8 mouse cellular contexts compared by ENCODE assay signal in genomic region chr7:110221586-110222481, GRCm38 (mm10). TPM values are rescaled to one million over a fixed set of nuclear protein-coding genes. Genes with fewer than 3 reads are reported as not detected.
DNase-seq lines count a peak whose midpoint lies in the region; ATAC-seq and TF ChIP-seq lines count a peak whose summit lies in the region.

TSS of gene Swap70 (plus strand) at chr7:110221711.

- DNase-seq in ES-E14 (ENCODE audit: low read depth, low spot score): peak; percentile 83
- peak; percentile 70 to 76 for DNase-seq in cerebellum, adult 18-20 months
- peak; percentile 79 for DNase-seq in forebrain, postnatal 0 days
- peak; percentile 92 for DNase-seq in heart, postnatal 4 days
- DNase-seq in layer of hippocampus, adult 8-10 months (ENCODE audit: low spot score in 2 of 2): peak; percentile 31 to 56
- DNase-seq in ovary, adult 18-20 months (ENCODE audit: low spot score): peak; percentile 82
- peak; percentile 89 for DNase-seq in thymus, postnatal 0 days (ENCODE audit: low spot score)

- no peaks in the 10 kb centered on the region for H3K9me3 ChIP-seq in ES-E14 (ENCODE audit: control insufficient read depth, insufficient read depth, low read depth, low read length)
- H3K9me3 ChIP-seq in forebrain, postnatal 0 days (ENCODE audit: low read length): no peaks in the 10 kb centered on the region
- no peaks in the 10 kb centered on the region for H3K9me3 ChIP-seq in lung, embryonic 15.5 days

- no peaks in the 10 kb centered on the region for H3K27me3 ChIP-seq in forebrain, postnatal 0 days (ENCODE audit: insufficient read depth, low read length)
- H3K27me3 ChIP-seq in lung, embryonic 15.5 days: no peaks in the 10 kb centered on the region

- peak; percentile 63 for TF ChIP-seq CTCF in forebrain, postnatal 0 days (IDR thresholded peaks at IDR 0.05; ENCODE audit: low read depth)

- in situ Hi-C loops in ES-E14 (cut with MboI; ENCODE audit: low sequenced_read_pairs in 2 of 2, unreplicated experiment in 2 of 2): no loop called here

- peak within 1 kb of the TSS; percentile 83 to 87 for H3K4me3 ChIP-seq in ES-E14 (ENCODE audit: insufficient read depth in 1 of 2, low read depth in 1 of 2, low read length in 2 of 2, poor library complexity in 1 of 2, severe bottlenecking in 1 of 2)
- H3K4me3 ChIP-seq in forebrain, postnatal 0 days (ENCODE audit: low read depth, low read length): peak within 1 kb of the TSS; percentile 47
- peak within 1 kb of the TSS; percentile 89 for H3K4me3 ChIP-seq in lung, embryonic 15.5 days

- peak within 1 kb of the TSS; percentile 66 for H3K4me2 ChIP-seq in forebrain, postnatal 0 days (ENCODE audit: low read depth)
- H3K4me2 ChIP-seq in lung, embryonic 15.5 days: peak within 1 kb of the TSS; percentile 76

- peaks cover 0 to 3% of the 10 kb centered on the region in 2 experiments; a peak in 1 of 4 replicates for H3K4me1 ChIP-seq in ES-E14 (ENCODE audit: control insufficient read depth in 2 of 2, insufficient read depth in 2 of 2, low read length in 2 of 2, poor library complexity in 1 of 2)
- no peaks in the 10 kb centered on the region for H3K4me1 ChIP-seq in forebrain, postnatal 0 days (ENCODE audit: insufficient read depth)
- H3K4me1 ChIP-seq in lung, embryonic 15.5 days: peaks cover 16% of the 10 kb centered on the region; the same call in 1 of the 2 replicates

- peaks cover 5% of the 10 kb centered on the region; the same call in 1 of the 2 replicates for H3K36me3 ChIP-seq in ES-E14 (ENCODE audit: control insufficient read depth, insufficient read depth, low read length, poor library complexity, severe bottlenecking)
- H3K36me3 ChIP-seq in forebrain, postnatal 0 days (ENCODE audit: insufficient read depth): no peaks in the 10 kb centered on the region
- H3K36me3 ChIP-seq in lung, embryonic 15.5 days: peaks cover 10% of the 10 kb centered on the region

- peak; percentile 97 for ATAC-seq in forebrain, postnatal 0 days
- ATAC-seq in lung, embryonic 15.5 days (ENCODE audit: borderline replicate concordance, extremely low read depth, low FRiP score, low TSS enrichment): peak; percentile 99

- H3K27ac ChIP-seq in ES-E14 (ENCODE audit: insufficient read depth, low read depth, low read length, poor library complexity, severe bottlenecking): 0 out of 2 replicates have a peak within 1 kb of the TSS, but pooled peaks have one; percentile 5
- H3K27ac ChIP-seq in forebrain, postnatal 0 days (ENCODE audit: low read depth, low read length): 0 out of 2 replicates have a peak within 1 kb of the TSS, but pooled peaks have one; percentile 9
- peak within 1 kb of the TSS; percentile 94 for H3K27ac ChIP-seq in lung, embryonic 15.5 days

- peak within 1 kb of the TSS; percentile 88 for H3K9ac ChIP-seq in ES-E14 (ENCODE audit: insufficient read depth, low read depth, low read length, poor library complexity, severe bottlenecking)
- H3K9ac ChIP-seq in forebrain, postnatal 0 days: peak within 1 kb of the TSS; percentile 46
- H3K9ac ChIP-seq in lung, embryonic 15.5 days: peak within 1 kb of the TSS; percentile 84

- under 1% methylated on average over 71 of the region's 73 CpGs for WGBS in forebrain, postnatal 0 days
- WGBS in lung, embryonic 15.5 days: under 1% methylated on average over 57 of the region's 73 CpGs

TF ChIP-seq in ES-E14, 5 proteins besides CTCF, POLR2A, EP300 and RAD21:
- no peak for TF ChIP-seq CHD2 (IDR thresholded peaks at IDR 0.05; ENCODE audit: low read depth, low read length)
- no peak for TF ChIP-seq ZC3H11A (IDR thresholded peaks at IDR 0.05; ENCODE audit: borderline replicate concordance, low read depth, low read length)
- no peak for TF ChIP-seq MAFK (IDR thresholded peaks at IDR 0.05; ENCODE audit: insufficient read depth, low read depth, low read length)
- no peak for TF ChIP-seq HCFC1 (IDR thresholded peaks at IDR 0.05; ENCODE audit: borderline replicate concordance, insufficient read depth, low read length)
- TF ChIP-seq ZNF384 (IDR thresholded peaks at IDR 0.05; ENCODE audit: low read depth, low read length): no peak
TF ChIP-seq in ES-E14: peak in this region for 0.

RNA-seq across cellular contexts. Expression of gene Swap70, which starts in this region (rescaled TPM):
- total RNA-seq in ES-E14 (2012; rRNA removed): 26.3 and 28.7 TPM in 2 replicates
- 10.1 and 12.2 TPM in 2 replicates for total RNA-seq in forebrain, postnatal 0 days (2014; rRNA removed)
- polyA plus RNA-seq in forebrain, postnatal 0 days (2015; fragmentation: Nextera tagmentation; extraction: Ambion mirVana): 5.8 and 7.1 TPM in 2 replicates
- 10 to 100 TPM; 23.2 to 24.1 TPM for total RNA-seq in heart, postnatal 4 days (2021)
- 10 to 100 TPM; 10.5 to 13.3 (median 11.8) TPM for total RNA-seq in layer of hippocampus, adult 8-10 months (2022)
- polyA plus RNA-seq in lung, embryonic 15.5 days (2015; fragmentation: Nextera tagmentation; extraction: Ambion mirVana): 35.4 and 36.1 TPM in 2 replicates
- 24.7 and 25.5 TPM in 2 replicates for polyA plus RNA-seq in thymus, postnatal 0 days (2015; fragmentation: Nextera tagmentation; extraction: Ambion mirVana)

Comparison
In these comparisons a context has a peak if more than half of its experiments do, and no peak if none do; other contexts are left out.
1. Peak in every context shown above with its lines: DNase-seq, ATAC-seq, H3K4me3 ChIP-seq and H3K27ac ChIP-seq.
2. H3K27ac ChIP-seq: peak in every context shown above with its lines; median percentile 94 in lung, embryonic 15.5 days; 9 in forebrain, postnatal 0 days; 5 in ES-E14.